Mouse (Mus musculus): ENCODE measurements at regions not wholly inside any gene's neighbourhood (a gene's known extent, or its start where the extent isn't known, plus 50 kb on each side); places are given as distances from the start of the nearest gene placed in this dataset.

DNA sequence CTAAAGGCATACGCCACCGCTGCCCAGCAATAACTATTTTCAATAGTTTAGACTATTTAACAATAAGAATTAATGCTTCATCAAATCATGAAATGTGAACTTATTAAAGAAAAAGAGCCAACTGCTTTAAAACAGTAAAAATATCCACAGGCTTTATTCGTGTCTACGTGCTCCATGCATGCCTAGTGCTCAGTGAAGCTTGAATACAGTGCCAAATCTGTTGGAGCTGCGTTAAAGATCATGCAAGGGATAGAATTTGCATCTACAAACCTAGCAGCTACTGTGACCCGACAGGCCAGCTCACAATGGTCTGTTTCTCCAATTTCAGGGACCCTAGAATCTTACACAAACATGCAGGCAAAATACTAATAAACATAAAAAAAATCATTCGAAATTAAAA, 1147.3 kb upstream of the Flrt2 start:
- 72% methylated on average over 7 of the region's 7 CpGs for WGBS (ENCODE audit: insufficient replicate concordance)
- ATAC-seq = no peak
- Histone ChIP-seq H3K36me3 (no peaks in the 10 kb centered on the region), H3K4me3 (no peak overlapping the region), H3K27ac (no peak overlapping the region), H3K27me3 (replicated peaks) (no peaks in the 10 kb centered on the region), H3K4me1 (no peaks in the 10 kb centered on the region), H3K9me3 (replicated peaks) (no peaks in the 10 kb centered on the region), H3K4me2 (no peak overlapping the region), H3K9ac (no peak overlapping the region)

GRCm38 (mm10) chr12:94560374-94561194, 1131.4 kb upstream of the Flrt2 start:
- Histone ChIP-seq H3K4me3 (no peak overlapping the region), H3K36me3 (no peaks in the 10 kb centered on the region), H3K27ac (no peak overlapping the region), H3K4me2 (no peak overlapping the region), H3K9ac (no peak overlapping the region), H3K27me3 (replicated peaks) (no peaks in the 10 kb centered on the region), H3K9me3 (replicated peaks) (no peaks in the 10 kb centered on the region), H3K4me1 (no peaks in the 10 kb centered on the region)
- WGBS (ENCODE audit: insufficient replicate concordance) = 61% methylated on average over 2 of the region's 2 CpGs
- ATAC-seq = no peak

DNA sequence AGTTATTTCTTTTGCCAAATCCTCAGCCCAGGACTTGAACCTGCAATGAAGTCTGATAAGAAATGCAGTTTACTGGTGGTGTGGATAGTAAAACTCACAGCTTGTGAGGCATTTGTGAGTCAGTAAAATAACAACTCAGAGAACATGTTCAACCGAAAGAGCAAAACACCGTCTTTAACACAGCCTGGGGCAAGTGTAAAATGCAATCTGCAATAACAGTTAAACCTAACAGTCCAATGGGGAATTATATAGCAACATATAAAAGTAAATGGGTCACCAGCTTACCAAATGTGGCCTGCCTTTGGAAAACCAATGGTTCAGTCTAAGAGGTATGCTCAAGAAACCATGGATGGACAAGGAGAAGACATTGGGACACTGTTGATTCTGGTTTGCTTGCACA, 1117.0 kb upstream of the Flrt2 start:
- no peaks in the 10 kb centered on the region for H3K27me3 ChIP-seq (replicated peaks)
- no peaks in the 10 kb centered on the region for H3K4me1 ChIP-seq
- no peak overlapping the region for H3K4me2 ChIP-seq
- no peak overlapping the region for H3K9ac ChIP-seq
- H3K4me3 ChIP-seq = no peak overlapping the region
- H3K9me3 ChIP-seq (replicated peaks) = no peaks in the 10 kb centered on the region
- no peak overlapping the region for H3K27ac ChIP-seq
- H3K36me3 ChIP-seq = no peaks in the 10 kb centered on the region
- WGBS (ENCODE audit: insufficient replicate concordance) = 82% methylated on average over 2 of the region's 2 CpGs
- ATAC-seq = no peak

DNA sequence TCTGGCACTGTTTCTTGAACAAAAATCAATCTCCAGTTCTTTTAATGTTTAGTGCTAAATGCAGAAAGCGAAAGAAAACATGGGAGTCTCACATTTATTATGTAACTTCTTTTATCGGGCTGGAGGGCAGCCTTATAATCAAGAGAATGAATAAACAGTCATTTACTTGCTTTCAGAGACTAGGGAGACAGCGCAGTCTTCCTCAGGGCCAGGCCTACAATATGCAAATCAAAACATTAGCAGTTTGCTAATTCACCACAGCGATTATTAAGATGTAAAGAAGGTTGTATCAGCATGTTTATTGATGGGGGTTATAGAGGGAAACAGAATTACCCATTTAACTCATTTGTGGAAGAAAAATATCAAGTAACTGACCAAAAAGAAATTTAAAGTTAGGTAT, 1111.7 kb upstream of the Flrt2 start:
- H3K4me2 ChIP-seq = no peak overlapping the region
- H3K27me3 ChIP-seq (replicated peaks) = no peaks in the 10 kb centered on the region
- H3K4me3 ChIP-seq = no peak overlapping the region
- no peak for ATAC-seq
- no peaks in the 10 kb centered on the region for H3K36me3 ChIP-seq
- H3K27ac ChIP-seq = no peak overlapping the region
- no peaks in the 10 kb centered on the region for H3K9me3 ChIP-seq (replicated peaks)
- no peaks in the 10 kb centered on the region for H3K4me1 ChIP-seq
- H3K9ac ChIP-seq = no peak overlapping the region
- 56% methylated on average over 4 of the region's 4 CpGs for WGBS (ENCODE audit: insufficient replicate concordance)

GRCm38 (mm10) chr12:94584309-94584708, 1107.7 kb upstream of the Flrt2 start:
- Histone ChIP-seq H3K4me2 (no peak overlapping the region), H3K36me3 (no peaks in the 10 kb centered on the region), H3K4me3 (no peak overlapping the region), H3K9ac (no peak overlapping the region), H3K9me3 (replicated peaks) (no peaks in the 10 kb centered on the region), H3K4me1 (no peaks in the 10 kb centered on the region), H3K27me3 (replicated peaks) (no peaks in the 10 kb centered on the region), H3K27ac (no peak overlapping the region)
- no peak for ATAC-seq
- WGBS (ENCODE audit: insufficient replicate concordance) = 47% methylated on average over 1 of the region's 1 CpGs

DNA sequence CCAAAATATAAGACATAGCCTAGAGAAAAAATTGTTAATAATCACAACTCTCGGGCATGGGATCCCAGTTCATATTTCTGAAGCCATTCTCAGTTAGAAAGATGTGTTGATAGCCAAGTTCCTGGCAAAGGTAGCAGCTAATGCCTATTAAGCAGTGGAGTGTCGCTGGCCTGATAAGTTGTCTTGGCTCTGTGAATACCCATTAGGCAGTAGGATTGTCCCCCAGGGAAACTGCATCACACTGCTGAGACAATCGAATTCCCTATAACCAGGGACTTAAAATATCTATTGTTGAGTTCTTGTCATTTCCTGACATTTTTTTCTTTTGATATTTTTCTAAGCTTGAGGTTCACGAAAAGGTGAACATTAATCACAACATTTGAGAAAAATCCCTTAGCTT, 1105.0 kb upstream of the Flrt2 start:
- ATAC-seq = no peak
- Histone ChIP-seq H3K4me3 (no peak overlapping the region), H3K36me3 (no peaks in the 10 kb centered on the region), H3K4me2 (no peak overlapping the region), H3K4me1 (no peaks in the 10 kb centered on the region), H3K9ac (no peak overlapping the region), H3K27me3 (replicated peaks) (no peaks in the 10 kb centered on the region), H3K27ac (no peak overlapping the region), H3K9me3 (replicated peaks) (no peaks in the 10 kb centered on the region)
- WGBS (ENCODE audit: insufficient replicate concordance) = 47% methylated on average over 4 of the region's 4 CpGs

- no peak for ATAC-seq
- Histone ChIP-seq H3K4me3 (no peak overlapping the region), H3K36me3 (no peaks in the 10 kb centered on the region), H3K4me2 (no peak overlapping the region), H3K27ac (no peak overlapping the region), H3K27me3 (replicated peaks) (no peaks in the 10 kb centered on the region), H3K9ac (no peak overlapping the region), H3K9me3 (replicated peaks) (no peaks in the 10 kb centered on the region), H3K4me1 (no peaks in the 10 kb centered on the region)
- WGBS (ENCODE audit: insufficient replicate concordance) = 58% methylated on average over 4 of the region's 4 CpGs
Measured at GRCm38 (mm10) chr12:94588599-94588998, 1103.4 kb upstream of the Flrt2 start.

GRCm38 (mm10) chr12:94589033-94589432, 1103.0 kb upstream of the Flrt2 start:
- Histone ChIP-seq H3K9me3 (replicated peaks) (no peaks in the 10 kb centered on the region), H3K4me3 (no peak overlapping the region), H3K36me3 (no peaks in the 10 kb centered on the region), H3K27ac (no peak overlapping the region), H3K9ac (no peak overlapping the region), H3K4me2 (no peak overlapping the region), H3K4me1 (no peaks in the 10 kb centered on the region), H3K27me3 (replicated peaks) (no peaks in the 10 kb centered on the region)
- ATAC-seq = no peak
- WGBS (ENCODE audit: insufficient replicate concordance) = 71% methylated on average over 4 of the region's 4 CpGs

DNA sequence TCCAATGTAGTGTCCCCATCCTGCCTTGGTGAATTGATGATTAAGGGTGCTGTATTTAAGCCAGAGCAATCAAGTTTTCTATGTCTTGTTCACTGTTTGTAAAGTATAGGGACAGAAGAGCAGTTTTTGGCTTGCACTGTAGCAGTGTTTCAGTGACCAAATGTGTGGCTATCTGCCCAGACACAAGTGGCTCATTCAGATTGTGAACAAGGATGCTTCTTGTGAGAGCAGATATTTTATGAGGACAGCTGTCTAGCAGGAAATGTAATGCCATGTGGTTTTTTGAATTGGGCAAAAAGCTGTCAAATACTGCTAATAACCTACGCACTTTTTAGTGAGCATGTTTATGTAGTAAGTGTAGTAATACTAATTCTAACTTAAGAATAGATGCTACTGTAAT, 1086.5 kb upstream of the Flrt2 start:
- WGBS (ENCODE audit: insufficient replicate concordance) = 53% methylated on average over 1 of the region's 1 CpGs
- Histone ChIP-seq H3K9ac (no peak overlapping the region), H3K4me2 (no peak overlapping the region), H3K4me1 (no peaks in the 10 kb centered on the region), H3K27ac (no peak overlapping the region), H3K9me3 (replicated peaks) (no peaks in the 10 kb centered on the region), H3K36me3 (no peaks in the 10 kb centered on the region), H3K27me3 (replicated peaks) (no peaks in the 10 kb centered on the region), H3K4me3 (no peak overlapping the region)
- no peak for ATAC-seq

DNA sequence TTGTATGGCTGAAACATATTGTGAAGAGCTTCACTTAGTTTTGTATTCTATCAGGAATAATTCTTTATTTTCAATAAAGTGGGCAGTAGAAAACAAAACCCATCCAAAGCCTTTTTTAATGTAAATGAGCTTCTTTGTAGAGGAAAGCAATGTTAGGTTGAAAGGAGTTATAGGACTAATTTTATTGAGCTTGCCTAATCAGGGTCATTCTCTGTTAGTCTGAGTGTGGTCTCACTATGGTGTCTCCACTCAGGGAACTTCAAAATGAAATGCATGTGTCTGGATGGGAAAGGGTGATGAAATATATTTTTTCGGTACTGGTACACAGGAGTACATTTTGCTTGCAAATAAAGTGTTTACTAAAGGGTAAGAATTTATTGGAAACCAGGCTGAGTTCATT, 1055.5 kb upstream of the Flrt2 start:
- no peak for ATAC-seq
- 69% methylated on average over 1 of the region's 1 CpGs for WGBS (ENCODE audit: insufficient replicate concordance)
- Histone ChIP-seq H3K4me2 (no peak overlapping the region), H3K9me3 (replicated peaks) (no peaks in the 10 kb centered on the region), H3K9ac (no peak overlapping the region), H3K27me3 (replicated peaks) (no peaks in the 10 kb centered on the region), H3K36me3 (no peaks in the 10 kb centered on the region), H3K4me3 (no peak overlapping the region), H3K4me1 (no peaks in the 10 kb centered on the region), H3K27ac (no peak overlapping the region)

DNA sequence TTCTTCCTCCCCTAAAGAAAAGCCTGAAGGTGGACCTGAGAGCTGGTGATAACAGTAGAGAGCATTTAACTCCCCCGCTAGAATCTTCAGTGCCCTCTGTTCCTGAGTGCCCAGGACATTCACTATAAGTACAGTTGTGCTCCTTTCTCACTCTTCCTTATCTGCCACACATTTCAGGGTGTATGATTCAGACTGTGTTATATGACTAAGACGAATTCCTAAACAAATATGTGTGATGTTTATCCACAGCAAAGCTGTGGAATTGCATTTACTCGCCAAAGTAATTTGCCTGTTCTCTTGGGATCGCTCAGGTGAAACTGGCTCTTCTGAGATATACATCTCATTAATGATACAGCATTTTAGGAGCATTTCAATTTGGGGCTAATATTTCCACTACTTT, 1051.9 kb upstream of the Flrt2 start:
- no peaks in the 10 kb centered on the region for H3K4me1 ChIP-seq
- no peaks in the 10 kb centered on the region for H3K27me3 ChIP-seq (replicated peaks)
- no peak for ATAC-seq
- no peaks in the 10 kb centered on the region for H3K36me3 ChIP-seq
- H3K27ac ChIP-seq = no peak overlapping the region
- H3K9ac ChIP-seq = no peak overlapping the region
- H3K4me3 ChIP-seq = no peak overlapping the region
- H3K9me3 ChIP-seq (replicated peaks) = no peaks in the 10 kb centered on the region
- 65% methylated on average over 4 of the region's 4 CpGs for WGBS (ENCODE audit: insufficient replicate concordance)
- no peak overlapping the region for H3K4me2 ChIP-seq

- 43% methylated on average over 2 of the region's 2 CpGs for WGBS (ENCODE audit: insufficient replicate concordance)
- H3K4me1 ChIP-seq = no peaks in the 10 kb centered on the region
- no peaks in the 10 kb centered on the region for H3K36me3 ChIP-seq
Measured at GRCm38 (mm10) chr12:94645302-94645701, 1046.7 kb upstream of the Flrt2 start.

DNA sequence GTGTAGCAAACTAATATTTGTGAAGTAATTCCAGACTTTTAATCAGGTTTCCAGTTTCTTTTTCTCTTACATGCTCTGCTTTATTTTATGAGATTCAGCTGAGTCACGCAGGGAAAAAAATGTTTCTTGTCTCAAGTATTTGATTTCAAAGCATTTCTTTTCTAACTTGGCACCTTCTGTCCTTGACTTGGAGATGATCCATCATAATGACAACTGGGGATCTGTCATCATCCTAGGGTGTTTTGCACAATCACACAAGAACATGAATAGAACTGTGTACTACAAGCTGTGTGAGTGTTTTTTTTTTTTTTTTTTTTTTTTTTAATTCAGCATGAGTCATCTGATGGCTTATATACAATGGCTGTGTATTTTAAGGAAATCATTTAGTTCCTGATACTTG, 1022.0 kb upstream of the Flrt2 start:
- no peak overlapping the region for H3K4me2 ChIP-seq
- H3K9me3 ChIP-seq (replicated peaks) = no peaks in the 10 kb centered on the region
- WGBS (ENCODE audit: insufficient replicate concordance) = 70% methylated on average over 1 of the region's 1 CpGs
- no peak for ATAC-seq
- H3K27ac ChIP-seq = no peak overlapping the region
- no peaks in the 10 kb centered on the region for H3K4me1 ChIP-seq
- no peak overlapping the region for H3K9ac ChIP-seq
- no peaks in the 10 kb centered on the region for H3K36me3 ChIP-seq
- H3K4me3 ChIP-seq = no peak overlapping the region
- no peaks in the 10 kb centered on the region for H3K27me3 ChIP-seq (replicated peaks)

More at GRCm38 (mm10) chr12:94645302-94645701, 1046.7 kb upstream of the Flrt2 start:
- Histone ChIP-seq H3K9ac (no peak overlapping the region), H3K4me2 (no peak overlapping the region), H3K27ac (no peak overlapping the region), H3K4me3 (no peak overlapping the region), H3K27me3 (replicated peaks) (no peaks in the 10 kb centered on the region), H3K9me3 (replicated peaks) (no peaks in the 10 kb centered on the region)
- no peak for ATAC-seq
